Mouse (Mus musculus) adrenal gland, postnatal 14 days (tissue): ENCODE results near the gene Calml4. TPM values are rescaled to one million over a fixed set of nuclear protein-coding genes. Genes with fewer than 3 reads are reported as not detected.
"Not testable (repeated sequence)": the region's sequence is repeated elsewhere in the genome, so short reads cannot be mapped to it uniquely, and the experiment has no call there.

Experiments
- DNase-seq: peaks from one replicate; pipeline ENCODE4 v3.0.0; 2021; ENCODE audit warnings: mixed read lengths
- total RNA-seq: library from RNA; stranded (reverse); gene quantifications from 2 replicates; pipeline ENCODE4 v1.2.3, GENCODE M21; 2021

Calml4 gene
- total RNA-seq, 1 experiment from 2014 or later = 9.5 TPM

DNA sequence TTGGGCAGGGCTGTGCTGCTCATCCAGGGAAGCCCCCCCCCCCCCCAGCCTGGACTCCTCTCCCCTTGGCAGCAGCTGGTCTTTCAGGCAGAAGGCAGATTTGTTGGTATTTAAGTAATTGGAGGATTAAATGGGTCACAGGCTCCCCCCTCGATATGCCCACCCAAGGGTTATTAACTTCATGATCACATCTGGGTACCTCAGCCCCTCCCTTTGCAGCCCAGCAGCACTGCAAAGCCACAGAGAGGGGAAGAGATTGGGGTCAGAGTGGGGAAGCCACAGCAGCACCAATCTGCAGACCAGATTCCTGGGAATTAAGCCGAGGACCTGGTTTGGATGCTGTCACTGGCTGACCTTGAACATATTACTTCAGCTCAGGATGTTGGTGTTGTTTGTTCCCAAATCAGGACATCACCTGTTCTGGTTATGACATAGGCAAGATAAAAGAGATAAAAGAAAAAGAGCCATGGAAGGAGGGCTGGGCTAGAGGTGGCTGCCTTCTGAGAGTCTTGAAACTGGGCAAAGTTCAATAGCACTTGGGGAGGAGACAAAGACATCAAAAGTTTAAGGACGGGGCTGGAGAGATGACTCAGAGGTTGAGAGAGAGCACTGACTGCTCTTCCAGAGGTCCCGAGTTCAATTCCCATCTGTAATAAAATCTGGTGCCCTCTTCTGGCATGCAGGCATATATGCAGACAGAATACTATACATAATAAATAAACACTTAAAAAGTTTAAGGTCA, 22.0 kb upstream of the Calml4 start:
- no peak for DNase-seq

DNA sequence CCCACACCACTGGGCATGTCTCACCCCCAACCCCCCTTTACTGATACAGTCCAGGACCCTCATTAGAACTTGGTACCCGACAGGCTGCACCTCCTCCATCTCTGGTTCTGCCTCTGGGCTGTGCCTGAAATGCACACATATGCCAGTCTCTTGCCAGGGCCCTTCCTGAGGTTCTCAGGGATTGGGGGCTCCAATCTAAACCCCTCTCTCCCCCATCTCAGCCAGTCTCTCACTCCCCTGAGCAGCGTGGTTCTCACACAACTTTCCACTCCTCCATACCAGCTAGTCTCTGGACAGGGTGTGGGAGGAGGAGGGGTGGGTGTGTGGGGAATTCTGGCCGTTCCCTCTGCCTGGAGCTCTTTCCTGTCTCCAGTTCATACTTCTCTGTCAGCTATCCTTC, 20.3 kb upstream of the Calml4 start:
- DNase-seq = no peak

DNA sequence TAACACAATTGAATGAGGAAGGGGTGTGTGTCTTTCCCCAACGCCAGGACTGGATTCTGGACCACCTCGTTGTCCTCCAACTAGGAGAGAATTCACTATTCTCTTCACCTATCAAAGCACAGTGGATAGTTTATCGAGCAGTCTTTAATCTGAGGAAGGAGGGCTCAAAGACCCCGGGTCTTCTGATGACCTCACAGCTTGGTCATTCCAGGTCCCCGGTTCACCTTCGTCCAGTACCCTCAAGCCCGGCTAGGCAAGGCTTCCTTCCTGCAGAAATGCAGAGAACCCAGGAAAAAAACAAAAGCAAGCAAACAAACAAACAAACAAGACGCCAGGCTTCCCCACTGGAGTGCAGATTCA, 19.8 kb upstream of the Calml4 start:
- no peak for DNase-seq

DNA sequence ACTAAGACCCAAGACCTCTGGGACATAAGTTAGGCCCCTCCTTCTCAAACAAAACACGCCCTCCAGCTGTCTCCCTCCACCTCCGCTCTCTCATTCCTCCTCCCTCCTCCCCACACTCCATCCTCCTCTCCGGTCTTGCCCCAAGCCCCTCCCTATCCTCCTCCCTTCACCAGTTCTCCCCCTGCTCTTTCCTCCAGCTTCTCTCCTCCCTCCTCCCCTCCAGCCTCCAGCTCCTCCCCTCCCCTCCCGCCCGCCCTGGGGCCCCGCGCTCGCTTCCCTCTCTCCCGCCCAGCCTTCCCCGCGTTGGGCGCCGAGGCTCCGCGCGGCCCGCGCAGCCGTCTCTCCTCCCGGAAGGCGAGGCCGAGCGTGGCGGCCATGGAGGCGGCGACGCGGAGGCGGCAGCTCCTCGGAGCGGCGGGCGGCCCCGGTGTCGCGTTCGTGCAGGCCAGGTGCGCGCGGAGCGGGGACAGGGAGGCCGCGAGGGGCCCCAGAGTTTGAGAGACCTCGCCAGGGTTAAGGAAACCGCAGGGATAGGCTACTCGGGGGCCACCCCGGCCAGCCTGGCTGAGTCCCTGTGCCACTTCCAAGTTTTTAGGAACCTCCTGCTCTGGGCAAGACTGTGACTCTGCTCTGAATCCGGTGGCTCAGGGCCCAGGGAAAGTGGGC, 19.2 kb upstream of the Calml4 start, which contains the start of gene Cln6:
Gene Cln6 (plus strand): TSS at position 280 of the 666 bp plus-strand sequence.
- peak; percentile 82 for DNase-seq

DNA sequence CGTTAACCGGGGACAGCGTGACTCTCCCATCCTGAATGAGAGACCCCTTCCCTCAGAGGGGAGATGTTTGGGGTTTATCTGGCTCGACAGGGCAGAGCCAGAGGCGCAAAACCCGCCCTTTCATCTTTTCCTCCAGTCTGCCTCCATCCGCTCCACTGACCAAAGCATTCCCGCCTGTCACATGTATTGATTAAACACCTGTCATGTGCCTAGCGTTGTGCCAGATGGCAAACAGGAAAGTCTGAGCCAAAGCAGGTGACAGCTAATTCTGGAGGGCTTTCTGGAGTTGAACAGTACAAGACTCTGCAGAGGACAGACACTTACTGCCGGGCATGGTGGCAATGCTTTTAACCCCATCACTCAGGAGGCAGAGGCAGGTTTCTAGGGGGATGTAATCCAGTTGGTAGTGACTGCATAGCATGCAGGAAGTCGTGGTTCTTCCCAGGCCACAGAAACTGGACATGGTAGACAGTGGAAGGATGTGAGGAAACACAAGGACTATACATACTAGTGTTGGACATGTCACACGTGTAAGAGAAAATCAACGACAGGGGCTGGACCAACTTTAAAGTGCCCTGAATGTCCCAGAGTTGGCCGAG, 18.6 kb upstream of the Calml4 start:
- no peak for DNase-seq

DNA sequence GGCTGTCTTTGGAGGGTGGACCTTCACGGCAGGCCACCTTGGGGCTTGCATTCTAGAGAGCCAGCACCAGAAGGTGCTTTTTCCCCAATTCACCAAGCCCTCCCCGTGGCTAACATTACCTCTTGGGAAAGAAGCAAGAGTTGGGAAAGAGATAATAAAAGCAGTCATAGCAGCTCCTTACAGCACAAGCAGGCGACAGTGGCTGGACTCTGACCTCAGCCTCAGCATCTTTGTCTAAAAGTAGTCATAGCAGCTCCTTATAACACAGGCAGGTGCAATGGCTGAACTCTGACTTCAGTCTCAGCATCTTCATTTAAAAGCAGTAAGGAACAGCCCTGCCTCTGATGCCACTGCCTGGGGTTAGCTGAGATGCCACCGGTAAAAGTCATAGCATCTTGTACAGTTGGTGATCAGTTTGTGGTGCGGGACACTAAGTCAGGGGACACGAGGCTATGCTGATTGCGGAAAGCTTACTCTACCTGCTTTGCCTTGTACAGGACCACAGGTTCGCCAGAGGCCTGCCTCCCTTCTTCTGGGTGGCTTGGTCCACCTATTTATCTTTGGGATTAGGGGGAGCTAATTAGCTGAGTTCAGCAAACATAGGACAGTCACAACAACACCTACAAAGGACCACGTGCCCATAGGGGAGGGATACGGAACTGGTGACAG, 14.4 kb upstream of the Calml4 start:
- DNase-seq = no peak

DNA sequence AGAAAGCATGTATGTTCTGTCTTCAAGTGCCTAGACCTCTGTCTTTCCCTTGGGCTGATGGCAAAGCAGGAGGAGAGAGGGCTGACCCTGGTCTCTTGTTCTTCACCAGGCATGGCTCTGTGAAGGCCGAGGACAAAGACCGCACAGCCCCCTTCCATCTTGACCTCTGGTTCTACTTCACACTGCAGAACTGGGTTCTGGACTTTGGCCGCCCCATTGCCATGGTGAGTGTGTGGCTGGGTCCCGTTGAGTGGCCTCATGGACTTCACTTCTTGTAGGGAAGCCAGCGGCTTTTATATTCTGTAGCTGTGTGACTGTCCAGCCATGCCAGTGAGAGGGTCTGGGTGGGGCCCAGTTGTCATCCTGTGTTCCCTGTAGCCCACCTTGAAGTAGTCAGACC, 13.4 kb upstream of the Calml4 start:
- DNase-seq = no peak

DNA sequence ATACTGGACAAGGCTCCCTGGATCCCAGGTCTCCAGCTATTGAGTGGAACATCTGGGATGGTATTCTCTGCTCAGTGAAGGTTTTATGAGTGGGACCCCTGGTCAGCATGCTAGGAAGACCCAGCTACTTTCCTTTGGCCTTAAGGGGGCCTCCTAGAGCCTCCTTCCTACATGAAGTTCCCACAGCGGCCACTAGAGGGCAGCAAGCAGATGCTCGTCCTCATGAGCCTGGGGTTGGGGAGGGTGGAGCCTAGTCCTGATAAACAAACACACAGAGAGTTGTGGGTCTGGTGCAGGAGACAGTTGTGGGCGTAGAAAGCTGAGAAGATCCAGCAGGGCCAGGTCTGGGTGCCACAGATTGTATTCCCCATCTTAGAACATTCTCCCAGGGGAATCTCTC, 10.2 kb upstream of the Calml4 start:
- DNase-seq = peak; percentile 94

DNA sequence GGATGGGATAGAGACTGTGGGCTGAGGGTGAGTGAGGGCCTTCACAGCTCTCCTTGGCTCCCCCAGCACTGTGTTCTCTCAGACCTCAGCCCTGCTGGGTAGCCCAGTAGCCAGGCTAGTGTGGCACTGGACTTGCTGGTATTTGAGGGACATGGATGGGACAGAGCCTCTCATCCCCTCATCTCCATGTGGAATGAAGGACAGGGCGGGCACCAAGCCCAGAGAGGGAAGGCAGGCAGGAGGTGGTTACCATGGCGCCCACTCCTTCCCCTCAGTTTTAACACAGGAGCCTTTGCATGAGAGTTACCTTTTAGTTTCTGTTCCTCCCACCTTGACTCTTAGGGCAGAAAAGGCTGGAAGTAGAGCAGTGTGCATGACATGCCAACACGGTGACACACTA, 9.2 kb upstream of the Calml4 start:
- peak; percentile 38 for DNase-seq

DNA sequence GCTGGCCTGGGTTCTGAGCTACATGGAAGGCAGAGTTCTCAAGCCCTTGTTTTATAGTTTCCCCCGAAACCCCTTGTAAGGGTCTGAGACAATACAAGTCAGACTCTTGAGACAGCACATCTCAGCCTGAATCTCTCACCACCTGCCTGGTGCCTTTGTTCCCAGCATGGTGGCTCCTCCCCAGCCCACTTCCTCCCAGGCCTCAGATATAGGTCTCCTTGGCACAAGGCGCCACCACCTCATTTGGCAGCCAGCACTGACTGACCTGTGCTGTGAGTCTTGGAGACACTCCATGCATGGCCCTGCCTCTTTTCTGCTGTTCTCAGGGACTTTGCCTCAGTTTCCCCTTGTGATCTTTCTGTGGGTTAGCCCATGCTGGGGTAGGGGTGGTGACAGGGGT, 6.3 kb upstream of the Calml4 start:
- DNase-seq = no peak

DNA sequence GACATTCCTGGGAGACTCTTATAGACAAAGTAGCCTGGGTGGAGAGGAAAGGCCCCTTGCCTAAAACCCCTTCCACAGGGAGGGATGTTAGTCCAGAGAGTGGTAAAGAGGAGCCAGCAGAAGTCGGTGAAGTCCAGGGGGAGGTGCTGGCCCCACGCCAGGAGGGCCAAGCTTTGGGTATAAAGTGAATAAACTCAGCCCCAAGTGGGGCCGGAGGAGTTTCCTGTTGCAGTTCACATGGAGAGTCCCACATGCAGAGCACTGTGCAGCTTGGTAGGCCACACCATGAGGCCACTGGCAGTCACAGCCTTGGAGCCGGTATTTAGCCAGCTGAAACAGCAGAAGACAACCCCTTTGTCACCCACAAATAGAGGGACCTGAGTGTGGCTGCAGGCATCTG, 3.4 kb upstream of the Calml4 start:
- DNase-seq = no peak

DNA sequence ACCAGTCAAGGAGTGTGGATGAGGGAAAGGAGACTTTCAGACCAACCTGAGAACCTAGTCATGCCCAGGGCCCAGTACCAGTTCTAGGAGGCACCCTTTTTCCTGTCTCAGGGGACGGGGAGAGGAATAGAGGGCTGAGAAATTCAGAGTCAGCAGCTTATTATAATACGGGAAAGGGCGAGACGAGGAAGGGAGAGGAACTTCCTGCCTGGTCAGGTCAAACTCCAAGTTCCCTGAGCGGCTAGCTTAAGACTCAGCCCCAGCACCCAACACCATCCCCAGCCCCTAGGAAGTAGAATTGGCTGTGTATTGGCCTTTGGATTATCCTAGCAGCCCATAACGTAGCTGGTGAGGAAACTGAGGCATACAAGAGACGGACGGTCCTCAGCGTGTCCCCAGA, 664 bp upstream of the Calml4 start:
- DNase-seq = no peak

DNA sequence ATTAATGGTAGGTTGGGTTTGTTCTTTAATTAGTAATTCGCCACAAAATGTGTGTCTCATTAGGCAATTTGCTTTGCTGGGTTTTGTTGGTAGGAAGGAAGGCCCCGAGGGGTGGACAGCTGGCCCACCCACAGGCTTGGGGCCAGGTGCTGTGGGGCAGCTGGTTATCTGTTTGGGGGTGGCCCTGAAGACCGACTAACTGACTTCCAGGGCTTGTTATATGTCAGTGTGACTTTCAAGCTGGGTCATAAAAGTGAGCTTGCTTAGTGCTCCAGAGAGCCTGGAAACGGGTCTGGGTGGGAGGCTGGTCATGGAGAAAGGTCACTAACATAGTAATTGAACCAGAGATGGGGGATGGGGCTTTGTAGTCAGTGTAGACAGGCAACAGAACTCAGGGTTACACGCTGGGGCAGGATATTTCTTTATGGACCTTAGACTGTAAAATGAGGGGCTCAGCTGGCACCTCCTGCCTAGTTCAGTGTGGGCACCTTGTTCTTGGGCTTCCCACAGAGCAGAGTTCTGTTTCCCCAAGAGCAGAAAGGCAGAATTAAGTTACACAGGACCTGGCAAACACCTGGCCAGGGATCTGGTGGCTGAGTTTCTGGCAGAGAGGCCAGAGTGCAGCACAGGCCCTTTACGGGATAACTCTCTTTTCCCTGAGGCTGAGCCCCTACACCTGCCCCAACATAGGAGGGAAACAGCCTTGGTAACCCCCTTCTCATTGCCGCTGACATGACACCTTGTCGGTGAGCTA, 563 bp downstream of the Calml4 start:
- DNase-seq = no peak

DNA sequence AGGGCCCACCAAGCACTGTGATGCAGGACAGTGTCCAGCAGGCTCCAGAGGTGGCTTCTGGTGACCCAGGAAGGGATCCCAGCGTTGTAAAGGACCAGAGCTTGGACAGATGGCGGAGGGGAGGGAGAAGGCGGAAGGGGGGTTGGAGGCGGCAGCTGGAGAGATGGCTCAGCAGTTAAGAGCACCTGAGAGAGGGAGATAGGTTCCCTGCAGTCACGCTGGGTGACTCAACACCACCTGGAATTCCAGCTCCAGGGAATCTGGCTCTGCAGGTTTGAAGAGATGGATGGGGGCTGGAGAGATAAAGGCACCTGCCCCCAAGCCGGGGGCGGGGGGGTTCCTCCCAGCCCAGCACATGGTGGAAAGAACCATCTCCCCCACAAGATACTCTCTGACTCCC, 2.2 kb downstream of the Calml4 start:
- DNase-seq = not testable (repeated sequence)

DNA sequence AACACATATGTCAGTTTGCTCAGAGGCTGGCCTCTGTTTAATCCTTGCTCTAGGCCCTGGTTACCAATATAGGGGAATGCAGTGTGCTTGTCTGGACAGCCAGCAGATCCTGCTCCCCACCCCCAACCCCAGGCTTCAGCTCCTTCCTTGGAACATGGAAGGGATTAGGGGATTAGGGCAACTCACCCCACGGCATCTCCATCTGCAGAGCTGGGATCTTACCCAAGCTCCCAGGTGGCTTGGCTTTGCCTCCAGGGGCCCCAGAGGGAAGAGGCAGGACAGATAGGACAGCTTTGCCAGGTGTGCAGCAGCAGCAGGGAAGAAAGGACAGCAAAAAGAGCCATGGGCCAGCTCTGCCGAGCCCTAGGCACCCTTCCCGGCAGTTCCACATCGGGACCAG, 3.0 kb downstream of the Calml4 start:
- DNase-seq = no peak

DNA sequence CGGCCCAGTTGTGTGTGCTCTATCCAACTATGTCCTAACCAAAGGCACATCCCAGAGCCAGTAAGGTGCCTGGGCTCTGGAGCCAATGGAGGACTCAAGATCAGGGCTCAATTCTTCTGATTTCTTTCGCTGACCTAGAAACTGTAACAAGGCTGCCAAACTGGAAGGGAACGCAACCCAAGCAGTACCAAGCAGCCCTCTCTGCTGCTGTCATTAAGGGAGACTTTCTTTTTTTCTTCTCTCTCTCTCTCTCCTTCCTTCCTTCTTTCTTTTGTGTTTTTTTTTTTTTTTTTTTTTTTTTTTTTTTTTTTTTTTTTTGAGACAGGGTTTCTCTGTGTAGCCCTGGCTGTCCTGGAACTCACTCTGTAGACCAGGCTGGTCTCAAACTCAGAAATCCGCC, 11.4 kb downstream of the Calml4 start:
- not testable (repeated sequence) for DNase-seq

DNA sequence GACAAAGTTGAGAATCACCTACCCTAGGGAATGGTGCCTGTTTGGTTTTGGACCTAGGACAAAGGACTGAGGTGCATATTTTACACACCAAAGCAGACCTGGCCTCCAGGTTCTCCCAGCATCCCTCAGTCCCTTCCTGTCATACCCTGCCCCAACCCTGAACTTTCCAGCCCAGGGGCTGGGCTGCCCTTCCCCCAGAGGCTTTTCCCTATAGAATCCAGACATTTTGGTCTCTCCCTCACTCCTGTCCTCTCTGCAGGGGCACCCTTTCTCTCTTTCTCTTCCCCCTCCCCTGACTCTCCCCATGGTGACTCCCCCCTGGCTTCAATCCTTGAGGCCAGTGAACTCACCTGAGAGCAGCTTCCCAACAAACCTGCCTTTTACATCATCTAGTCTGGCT, 12.8 kb downstream of the Calml4 start:
- no peak for DNase-seq

DNA sequence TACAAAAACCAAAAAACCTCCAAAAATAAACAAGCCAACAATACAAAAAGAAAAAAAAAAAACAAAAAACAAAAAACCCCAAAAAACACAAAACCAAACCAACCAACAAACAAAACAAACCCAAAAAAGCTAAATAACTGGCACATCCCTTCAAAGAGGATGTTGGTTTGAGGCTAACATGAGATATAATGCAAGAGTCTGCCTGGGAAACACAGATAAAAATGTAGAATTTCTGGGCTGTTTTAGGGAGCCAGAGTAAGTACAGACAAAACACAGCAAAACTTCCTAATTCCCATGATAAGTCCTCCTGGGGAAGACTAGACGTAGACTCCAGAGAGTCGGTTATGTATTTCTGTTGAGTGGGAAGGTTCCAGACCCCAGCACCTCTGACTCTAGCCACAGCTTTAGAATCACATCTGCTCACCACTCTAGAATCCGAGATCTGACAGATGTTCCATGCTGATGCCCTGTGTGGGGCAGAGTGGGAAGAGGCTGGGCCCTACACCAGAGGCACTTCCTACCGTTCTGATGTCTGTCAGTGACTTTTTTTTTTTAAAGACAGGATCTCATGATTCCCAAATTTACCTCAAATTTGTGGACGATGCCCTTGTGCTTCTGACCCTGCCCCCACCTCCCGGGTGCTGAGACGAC, 19.2 kb downstream of the Calml4 start:
- no peak for DNase-seq

DNA sequence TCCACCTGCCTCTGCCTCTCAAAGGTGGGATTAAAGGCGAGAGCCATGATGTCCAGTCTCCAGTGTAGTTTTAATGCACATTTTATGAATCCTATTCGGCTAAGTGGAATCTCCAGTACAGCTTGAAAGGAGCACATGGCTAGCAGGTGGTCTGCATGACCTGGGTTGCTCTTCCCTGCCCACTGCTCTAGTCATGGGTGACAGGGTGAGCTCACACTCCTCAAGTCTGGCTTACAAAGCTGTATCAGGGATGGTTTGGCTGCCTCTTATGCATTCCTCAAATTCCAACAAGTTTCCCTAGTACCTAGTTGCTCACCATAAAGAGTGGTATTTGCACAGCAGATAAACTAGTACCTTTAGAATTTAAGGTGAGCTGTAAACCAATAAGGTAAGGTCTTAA, 19.9 kb downstream of the Calml4 start:
- no peak for DNase-seq

DNA sequence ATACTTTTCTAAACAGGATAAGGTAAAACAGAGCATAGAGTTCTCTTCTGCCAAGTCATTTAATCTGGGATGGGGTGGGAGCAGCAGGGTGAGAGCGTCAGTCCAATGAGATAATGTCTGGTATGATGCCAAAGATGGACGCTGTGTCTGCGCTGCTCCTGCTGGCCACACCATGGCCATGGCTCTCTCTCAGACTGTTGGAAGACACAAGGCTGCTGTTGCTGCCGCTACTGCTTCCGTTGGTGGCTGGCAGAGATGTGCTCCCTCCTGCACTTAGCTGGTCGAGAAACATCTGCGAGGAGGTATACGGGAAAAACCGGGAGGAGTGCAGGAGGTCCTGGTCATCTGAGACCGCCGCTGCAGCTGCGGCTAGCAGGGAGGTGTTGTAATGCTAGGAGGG, 24.0 kb downstream of the Calml4 start:
- DNase-seq = peak; percentile 31

DNA sequence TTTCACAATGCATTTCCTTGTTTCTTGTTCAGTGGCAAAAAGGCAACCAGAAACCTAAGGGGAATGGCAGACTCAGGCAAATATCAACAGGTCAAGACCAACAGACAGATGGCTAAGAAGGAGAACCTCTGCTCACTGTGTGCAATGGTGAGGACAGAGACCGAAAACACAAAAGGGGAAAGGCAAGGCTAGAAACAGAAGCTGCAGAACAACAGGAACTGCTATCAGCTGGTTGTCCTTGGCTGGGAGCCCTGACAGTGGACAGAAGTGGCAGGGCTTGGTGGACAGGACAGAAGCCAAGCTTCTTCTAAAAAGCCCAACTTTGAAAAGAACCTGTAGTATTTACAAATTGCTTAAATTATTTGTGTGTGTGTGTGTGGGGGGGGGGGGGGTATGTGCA, 36.6 kb downstream of the Calml4 start:
- peak; percentile 69 for DNase-seq

DNA sequence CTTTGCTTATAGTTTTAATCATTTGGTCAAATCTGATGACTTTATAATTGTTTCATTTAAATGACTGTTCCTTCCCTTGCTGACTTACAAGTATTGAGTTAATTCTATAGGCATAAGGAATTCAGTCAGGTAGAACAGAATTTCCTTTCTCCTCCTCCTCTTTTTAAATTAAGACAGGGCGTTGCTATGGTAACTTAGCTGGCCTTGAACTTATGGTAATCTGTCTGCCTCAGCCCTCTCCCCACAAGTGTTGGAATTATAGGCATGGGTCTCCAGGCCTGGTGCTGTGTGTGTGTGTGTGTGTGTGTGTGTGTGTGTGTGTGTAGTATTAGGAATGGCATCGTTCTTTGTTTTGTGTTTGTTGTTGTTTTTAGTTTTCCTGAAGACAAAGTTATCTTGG, 43.9 kb downstream of the Calml4 start:
- no peak for DNase-seq
